Mouse (Mus musculus) midbrain, embryonic 15.5 days (tissue): ENCODE data around the gene Mrpl53. TPM values are rescaled to one million over a fixed set of nuclear protein-coding genes. Genes with fewer than 3 reads are reported as not detected.
A peak's percentile ranks its signal among the peaks of the same experiment; 100 is the strongest.
"Not testable (repeated sequence)": the region's sequence is repeated elsewhere in the genome, so short reads cannot be mapped to it uniquely, and the experiment has no call there.

Experiments
- ATAC-seq: fragments of 200-750 bp; cut with Nextera tagmentation; replicated peaks from 2 replicates; pipeline ENCODE4 v1.8.0; 2017; ENCODE audit warnings: moderate TSS enrichment
- H3K27ac ChIP-seq: fragments of 300-500 bp; sonication (generic); 2 replicates; pipeline ENCODE4 v1.5.1; 2015; ENCODE audit warnings: mild to moderate bottlenecking, inconsistent platforms
- H3K27me3 ChIP-seq: fragments of 300-500 bp; sonication (generic); replicated peaks from 2 replicates; pipeline ENCODE4 v1.6.1; 2015; ENCODE audit warnings: inconsistent platforms
- H3K36me3 ChIP-seq: fragments of 300-500 bp; sonication (generic); replicated peaks from 2 replicates; pipeline ENCODE4 v1.6.1; 2015; ENCODE audit warnings: inconsistent platforms
- H3K4me1 ChIP-seq: fragments of 300-500 bp; sonication (generic); 2 replicates; pipeline ENCODE4 v1.6.1; 2015; ENCODE audit warnings: inconsistent platforms
- H3K4me2 ChIP-seq: fragments of 300-500 bp; sonication (generic); 2 replicates; pipeline ENCODE4 v1.6.1; 2015; ENCODE audit warnings: inconsistent platforms, mild to moderate bottlenecking, moderate library complexity
- H3K4me3 ChIP-seq: fragments of 300-500 bp; sonication (generic); 2 replicates; pipeline ENCODE4 v1.5.1; 2015; ENCODE audit warnings: mild to moderate bottlenecking, inconsistent platforms
- H3K9ac ChIP-seq: fragments of 300-500 bp; sonication (generic); 2 replicates; pipeline ENCODE4 v1.6.1; 2015; ENCODE audit warnings: mild to moderate bottlenecking, inconsistent platforms
- H3K9me3 ChIP-seq: fragments of 300-500 bp; sonication (generic); 2 replicates; pipeline ENCODE4 v1.6.1; 2016; ENCODE audit warnings: inconsistent platforms
- WGBS: fragments of 180-500 bp; shearing (Covaris S2); methylation state at CpG from one replicate; pipeline ENCODE4 v1.1.7; 2015; ENCODE audit warnings: mixed read lengths; 5-methylcytosine and 5-hydroxymethylcytosine counted together
- polyA plus RNA-seq: library from polyadenylated mRNA; unstranded; fragments of >200 nt; fragmentation: Nextera tagmentation; extraction: Ambion mirVana; gene quantifications from 2 replicates; pipeline ENCODE4 v1.2.1, GENCODE M21; 2015

Mrpl53 gene
- polyA plus RNA-seq, 1 experiment from 2014 or later = 102 TPM

- Histone ChIP-seq H3K9ac (no peak overlapping the region), H3K4me1 (peaks cover 15% of the 10 kb centered on the region), H3K9me3 (no peaks in the 10 kb centered on the region), H3K27me3 (no peaks in the 10 kb centered on the region), H3K27ac (no peak overlapping the region), H3K4me2 (peak overlapping the region; percentile 53; the same call in 1 of the 2 replicates), H3K36me3 (no peaks in the 10 kb centered on the region), H3K4me3 (no peak overlapping the region)
- 57% methylated on average over 11 of the region's 11 CpGs for WGBS
- no peak for ATAC-seq
These were observed 34.0 kb downstream of the Mrpl53 start for GRCm38 (mm10) chr6:83142886-83143285.

GRCm38 (mm10) chr6:83145209-83145608 lies 36.4 kb downstream of the Mrpl53 start:
- H3K9me3 ChIP-seq = no peaks in the 10 kb centered on the region
- H3K4me1 ChIP-seq = peaks cover 8% of the 10 kb centered on the region
- H3K27me3 ChIP-seq = no peaks in the 10 kb centered on the region
- H3K36me3 ChIP-seq = no peaks in the 10 kb centered on the region
- H3K4me2 ChIP-seq = no peak overlapping the region
- no peak overlapping the region for H3K4me3 ChIP-seq
- no peak overlapping the region for H3K9ac ChIP-seq
- whole genome bisulfite sequencing = 84% methylated on average over 2 of the region's 2 CpGs
- ATAC-seq = no peak
- no peak overlapping the region for H3K27ac ChIP-seq

GRCm38 (mm10) chr6:83145805-83146204 lies 37.0 kb downstream of the Mrpl53 start:
- Histone ChIP-seq H3K36me3 (no peaks in the 10 kb centered on the region), H3K4me2 (no peak overlapping the region), H3K4me3 (no peak overlapping the region), H3K9me3 (no peaks in the 10 kb centered on the region), H3K9ac (no peak overlapping the region), H3K4me1 (peaks cover 8% of the 10 kb centered on the region), H3K27me3 (no peaks in the 10 kb centered on the region), H3K27ac (no peak overlapping the region)
- no peak for ATAC-seq
- WGBS = 76% methylated on average over 9 of the region's 9 CpGs

- 62% methylated on average over 7 of the region's 7 CpGs for WGBS
- ATAC-seq = no peak
- Histone ChIP-seq H3K9me3 (no peaks in the 10 kb centered on the region), H3K27ac (no peak overlapping the region), H3K4me2 (no peak overlapping the region), H3K9ac (no peak overlapping the region), H3K36me3 (no peaks in the 10 kb centered on the region), H3K4me1 (peaks cover 8% of the 10 kb centered on the region; the same call in 1 of the 2 replicates), H3K27me3 (no peaks in the 10 kb centered on the region), H3K4me3 (no peak overlapping the region)
These were observed 38.4 kb downstream of the Mrpl53 start for GRCm38 (mm10) chr6:83147280-83147679.

- no peak overlapping the region for H3K27ac ChIP-seq
- H3K4me2 ChIP-seq = no peak overlapping the region
- ATAC-seq = no peak
- H3K36me3 ChIP-seq = no peaks in the 10 kb centered on the region; the same call in 1 of the 2 replicates
- no peak overlapping the region for H3K4me3 ChIP-seq
- no peak overlapping the region for H3K9ac ChIP-seq
- WGBS = 20% methylated on average over 8 of the region's 8 CpGs
- H3K27me3 ChIP-seq = no peaks in the 10 kb centered on the region
- H3K4me1 ChIP-seq = peaks cover 22% of the 10 kb centered on the region
- H3K9me3 ChIP-seq = no peaks in the 10 kb centered on the region
These were observed 42.9 kb downstream of the Mrpl53 start for GRCm38 (mm10) chr6:83151721-83152120.

- peaks cover 24% of the 10 kb centered on the region for H3K4me1 ChIP-seq
These were observed 44.2 kb downstream of the Mrpl53 start for GRCm38 (mm10) chr6:83153038-83153437.

GRCm38 (mm10) chr6:83153485-83153884 lies 44.6 kb downstream of the Mrpl53 start:
- H3K4me1 ChIP-seq = peaks cover 24% of the 10 kb centered on the region

More at GRCm38 (mm10) chr6:83153038-83153437, 44.2 kb downstream of the Mrpl53 start:
- no peaks in the 10 kb centered on the region; the same call in 1 of the 2 replicates for H3K36me3 ChIP-seq
- H3K4me2 ChIP-seq = no peak overlapping the region
- H3K9ac ChIP-seq = no peak overlapping the region
- H3K4me3 ChIP-seq = no peak overlapping the region
- no peaks in the 10 kb centered on the region for H3K9me3 ChIP-seq
- ATAC-seq = no peak
- H3K27me3 ChIP-seq = no peaks in the 10 kb centered on the region
- 87% methylated on average over 12 of the region's 12 CpGs for WGBS
- no peak overlapping the region for H3K27ac ChIP-seq

GRCm38 (mm10) chr6:83155552-83156238 lies 46.9 kb downstream of the Mrpl53 start:
- Histone ChIP-seq H3K9me3 (no peaks in the 10 kb centered on the region), H3K4me3 (peak overlapping the region; percentile 59), H3K4me2 (peak overlapping the region; percentile 66), H3K27me3 (peaks cover 9% of the 10 kb centered on the region), H3K27ac (peak overlapping the region; percentile 46; the same call in 1 of the 2 replicates), H3K4me1 (peaks cover 24% of the 10 kb centered on the region), H3K9ac (peak overlapping the region; percentile 43), H3K36me3 (no peaks in the 10 kb centered on the region; the same call in 1 of the 2 replicates)
- WGBS = 7% methylated on average over 23 of the region's 23 CpGs
- ATAC-seq = peak; percentile 62

More at GRCm38 (mm10) chr6:83153485-83153884, 44.6 kb downstream of the Mrpl53 start:
- WGBS = 79% methylated on average over 5 of the region's 5 CpGs
- no peak overlapping the region for H3K4me3 ChIP-seq
- H3K4me2 ChIP-seq = no peak overlapping the region
- no peaks in the 10 kb centered on the region; the same call in 1 of the 2 replicates for H3K36me3 ChIP-seq
- H3K9ac ChIP-seq = no peak overlapping the region
- ATAC-seq = no peak
- no peak overlapping the region for H3K27ac ChIP-seq
- no peaks in the 10 kb centered on the region for H3K9me3 ChIP-seq
- no peaks in the 10 kb centered on the region for H3K27me3 ChIP-seq

GRCm38 (mm10) chr6:83156259-83156684 lies 47.4 kb downstream of the Mrpl53 start, which contains the start of the genes Wdr54 and 1700003E16Rik:
Wdr54 (minus strand) TSS chr6:83156397.
1700003E16Rik (plus strand) TSS chr6:83156404.
- Histone ChIP-seq H3K9me3 (no peaks in the 10 kb centered on the region), H3K4me2 (peak within 1 kb of the TSS; percentile 66), H3K4me3 (peak within 1 kb of the TSS; percentile 59), H3K4me1 (peaks cover 24% of the 10 kb centered on the region), H3K27ac (peak within 1 kb of the TSS; percentile 46; the same call in 1 of the 2 replicates), H3K9ac (peak within 1 kb of the TSS; percentile 43), H3K27me3 (peaks cover 15% of the 10 kb centered on the region), H3K36me3 (no peaks in the 10 kb centered on the region; the same call in 1 of the 2 replicates)
- peak; percentile 94 for ATAC-seq
- under 1% methylated on average over 32 of the region's 32 CpGs for WGBS

GRCm38 (mm10) chr6:83159456-83159855 lies 50.6 kb downstream of the Mrpl53 start:
- Histone ChIP-seq H3K27me3 (peaks cover 32% of the 10 kb centered on the region), H3K4me1 (peaks cover 34% of the 10 kb centered on the region)
- H3K9ac ChIP-seq, H3K4me3 ChIP-seq, H3K27ac ChIP-seq, ATAC-seq, H3K36me3 ChIP-seq, H3K9me3 ChIP-seq, H3K4me2 ChIP-seq: not testable (repeated sequence)
- WGBS = 40% methylated on average over 3 of the region's 3 CpGs
